Mouse (Mus musculus) CH12.LX (cell line): ENCODE data around the gene Zc3hav1. TPM values are rescaled to one million over a fixed set of nuclear protein-coding genes. Genes with fewer than 3 reads are reported as not detected.
A peak's percentile ranks its signal among the peaks of the same experiment; 100 is the strongest.

ENCODE experiments used
- DNase-seq: peaks from one replicate; pipeline ENCODE4 v3.0.0-alpha.2; 2013; ENCODE audit errors: extremely low read depth
- H3K27ac ChIP-seq: 2 replicates; pipeline ENCODE4 v1.5.1; 2012; ENCODE audit warnings: low read depth, mild to moderate bottlenecking, control low read depth, moderate library complexity; ENCODE audit not compliant: insufficient read depth
- H3K27me3 ChIP-seq: replicated peaks from 2 replicates; pipeline ENCODE3; 2012; ENCODE audit warnings: inconsistent platforms
- H3K36me3 ChIP-seq, 2 experiments: replicated peaks in 1 of 2; 2 replicates each; pipeline versions ENCODE3 to v1.6.1; 2012; ENCODE audit warnings: inconsistent platforms in 1 of 2, low read length in 1 of 2, mild to moderate bottlenecking in 1 of 2, mixed read lengths in 1 of 2, moderate library complexity in 1 of 2; ENCODE audit not compliant: control insufficient read depth in 1 of 2, insufficient read depth in 1 of 2
- H3K4me1 ChIP-seq, 2 experiments: 2 replicates each; pipeline ENCODE4 v1.6.1; 2012; ENCODE audit warnings: inconsistent platforms in 1 of 2, moderate library complexity in 1 of 2; ENCODE audit not compliant: insufficient read depth in 2 of 2, control insufficient read depth in 1 of 2
- H3K4me2 ChIP-seq: 2 replicates; pipeline ENCODE4 v1.6.1; 2012; ENCODE audit warnings: low read depth, mild to moderate bottlenecking, control low read depth; ENCODE audit not compliant: poor library complexity, insufficient read depth, severe bottlenecking
- H3K4me3 ChIP-seq, 3 experiments: fragments of 150-350 bp in 1 of 3; sonication (generic) in 1 of 3; replicated peaks in 1 of 3; 2 replicates each; pipeline versions ENCODE3 to v1.5.1; 2011 to 2012; ENCODE audit warnings: low read depth in 2 of 3, low read length in 2 of 3, mild to moderate bottlenecking in 2 of 3, moderate library complexity in 2 of 3, control low read depth in 1 of 3, improper control_type of control experiment in 1 of 3, inconsistent platforms in 1 of 3, mixed read lengths in 1 of 3; ENCODE audit not compliant: poor library complexity in 1 of 3
- H3K79me2 ChIP-seq: replicated peaks from 2 replicates; pipeline ENCODE4 v1.6.1; 2012; ENCODE audit warnings: mild to moderate bottlenecking, moderate library complexity; ENCODE audit not compliant: control insufficient read depth, poor library complexity, insufficient read depth, severe bottlenecking; ENCODE audit errors: extremely low read depth
- H3K9ac ChIP-seq: 2 replicates; pipeline ENCODE4 v1.6.1; 2012; ENCODE audit warnings: low read depth, mild to moderate bottlenecking, control low read depth, moderate library complexity; ENCODE audit not compliant: insufficient read depth
- H3K9me3 ChIP-seq: replicated peaks from 2 replicates; pipeline ENCODE3; 2012; ENCODE audit warnings: low read length, inconsistent platforms, mixed read lengths
- CTCF ChIP-seq, 2 experiments: IDR thresholded peaks in 1 of 2; conservative IDR thresholded peaks in 1 of 2; 2 replicates each; pipeline ENCODE4 v1.5.1; 2011 to 2012; ENCODE audit warnings: low read depth in 2 of 2, low read length in 2 of 2, improper control_type of control experiment in 1 of 2, inconsistent platforms in 1 of 2, mild to moderate bottlenecking in 1 of 2, moderate library complexity in 1 of 2
- IRF4 ChIP-seq: IDR thresholded peaks from 2 replicates; pipeline ENCODE4 v1.6.1; 2014; ENCODE audit warnings: low read depth, mild to moderate bottlenecking, inconsistent platforms, low read length, improper control_type of control experiment
- KAT2A ChIP-seq: IDR thresholded peaks from 2 replicates; pipeline ENCODE4 v1.6.1; 2012; ENCODE audit warnings: low read length, improper control_type of control experiment, inconsistent platforms; ENCODE audit not compliant: insufficient replicate concordance
- MAX ChIP-seq: IDR thresholded peaks from 2 replicates; pipeline ENCODE4 v1.6.1; 2011; ENCODE audit warnings: low read length, improper control_type of control experiment
- MXI1 ChIP-seq: IDR thresholded peaks from 2 replicates; pipeline ENCODE4 v1.6.1; 2011; ENCODE audit warnings: mild to moderate bottlenecking, low read depth, low read length, improper control_type of control experiment
- NELFE ChIP-seq: IDR thresholded peaks from 2 replicates; pipeline ENCODE4 v1.6.1; 2011; ENCODE audit warnings: low read depth, low read length, improper control_type of control experiment
- NRF1 ChIP-seq: IDR thresholded peaks from 2 replicates; pipeline ENCODE4 v1.6.1; 2014; ENCODE audit warnings: low read depth, mild to moderate bottlenecking, inconsistent platforms, low read length, improper control_type of control experiment, moderate library complexity
- PAX5 ChIP-seq: IDR thresholded peaks from 2 replicates; pipeline ENCODE4 v1.6.1; 2012; ENCODE audit warnings: low read length, inconsistent platforms, mixed read lengths
- RAD21 ChIP-seq: IDR thresholded peaks from 2 replicates; pipeline ENCODE4 v1.6.1; 2011; ENCODE audit warnings: low read depth, mild to moderate bottlenecking, low read length, improper control_type of control experiment, moderate library complexity
- RCOR1 ChIP-seq: conservative IDR thresholded peaks from 2 replicates; pipeline ENCODE4 v1.6.1; 2012; ENCODE audit warnings: low read depth, mild to moderate bottlenecking, inconsistent platforms, low read length, improper control_type of control experiment
- SMC3 ChIP-seq: IDR thresholded peaks from 2 replicates; pipeline ENCODE4 v1.6.1; 2011; ENCODE audit warnings: low read depth, low read length, improper control_type of control experiment
- USF1 ChIP-seq: IDR thresholded peaks from 2 replicates; pipeline ENCODE4 v1.6.1; 2014; ENCODE audit warnings: low read depth, mild to moderate bottlenecking, inconsistent platforms, low read length, improper control_type of control experiment
- USF2 ChIP-seq: conservative IDR thresholded peaks from 2 replicates; pipeline ENCODE4 v1.6.1; 2011; ENCODE audit warnings: low read depth, low read length, improper control_type of control experiment
- dilution Hi-C: fragments of 300-500 bp; cut with MboI; formaldehyde crosslinking; loops from 2 replicates; pipeline ENCODE4 v1.14.3; 2020; ENCODE audit warnings: low sequenced_read_pairs; ENCODE audit not compliant: extremely low pct_unique_long_range_greater_than_20kb, extremely low pct_ligation_motif_present
- in situ Hi-C: fragments of 300-500 bp; cut with MboI; formaldehyde crosslinking; loops from 3 replicates; pipeline ENCODE4 v1.14.3; 2019; ENCODE audit warnings: low sequenced_read_pairs, low pct_ligation_motif_present, low pct_unique_long_range_greater_than_20kb, mixed read lengths
- polyA plus RNA-seq: library from polyadenylated mRNA; unstranded; fragments of >175 nt; gene quantifications from 2 replicates; pipeline ENCODE4 v1.2.1, GENCODE M21; 2012; ENCODE audit warnings: low read depth; ENCODE audit not compliant: insufficient read length
- total RNA-seq, 2 experiments: library from RNA; depleted of rRNA; stranded (reverse); fragments of 300-350 nt in 1 of 2; fragments of >200 nt in 1 of 2; gene quantifications; 2 replicates each; pipeline ENCODE4 v1.2.3; 2012 to 2014

Gene Zc3hav1
- total and polyA plus RNA-seq, 3 experiments, result 49.8 to 68.7 (median 58.1) TPM

GRCm38 (mm10) chr6:38326596-38326995 lies 27.8 kb downstream of the Zc3hav1 start:
- H3K4me3 ChIP-seq, result no peak overlapping the region
- no peak for DNase-seq
- H3K9ac ChIP-seq, result no peak overlapping the region
- in situ Hi-C loops, result no loop called here
- no peak for TF ChIP-seq NRF1
- peak; percentile 49 for TF ChIP-seq SMC3
- peak; percentile 44 for TF ChIP-seq RAD21
- no peak for TF ChIP-seq RCOR1
- peak; percentile 60 to 71 for TF ChIP-seq CTCF (conservative IDR thresholded peaks at IDR 0.05 in 1 of 2, IDR thresholded peaks at IDR 0.05 in 1 of 2; ENCODE audit: low read depth in 2 of 2, low read length in 2 of 2)
- TF ChIP-seq IRF4, result no peak
- TF ChIP-seq MXI1, result no peak
- TF ChIP-seq PAX5, result no peak
- TF ChIP-seq NELFE, result no peak
- peaks cover 10% of the 10 kb centered on the region for H3K9me3 ChIP-seq
- no peaks in the 10 kb centered on the region for H3K79me2 ChIP-seq
- no peak overlapping the region for H3K27ac ChIP-seq
- H3K36me3 ChIP-seq, result peaks cover 76 to 81% of the 10 kb centered on the region in 2 experiments
- H3K4me1 ChIP-seq, result no peaks in the 10 kb centered on the region
- no peaks in the 10 kb centered on the region for H3K27me3 ChIP-seq
- dilution Hi-C loops, result no loop called here
- H3K4me2 ChIP-seq, result no peak overlapping the region

DNA sequence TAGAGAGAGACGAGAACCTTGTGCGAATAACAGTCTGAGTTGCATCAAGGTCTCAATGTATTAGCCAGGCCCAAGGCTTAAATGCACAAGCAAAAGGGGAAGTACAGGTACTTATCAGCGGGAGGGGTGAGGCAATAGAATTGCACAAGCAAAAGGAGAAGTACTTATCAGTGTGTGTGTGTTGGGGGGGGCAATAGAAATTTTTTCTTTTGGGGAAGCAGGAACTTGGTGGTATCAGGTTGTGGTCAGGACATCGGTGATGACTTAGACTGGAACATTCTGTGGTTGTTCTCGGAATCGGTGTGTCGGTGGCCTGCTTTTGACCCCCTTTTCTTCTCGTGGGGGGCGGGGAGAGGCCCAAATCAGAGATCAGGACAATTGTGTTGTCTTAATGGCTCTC lies 33.8 kb downstream of the Zc3hav1 start:
- in situ Hi-C loops (no loop called here), dilution Hi-C loops (no loop called here)
- H3K4me3 ChIP-seq, result no peak overlapping the region
- H3K79me2 ChIP-seq, result peaks cover 4% of the 10 kb centered on the region; the same call in 1 of the 2 replicates
- H3K27me3 ChIP-seq, result no peaks in the 10 kb centered on the region
- H3K36me3 ChIP-seq, result peaks cover 85 to 92% of the 10 kb centered on the region in 2 experiments
- no peak for DNase-seq
- H3K9ac ChIP-seq, result no peak overlapping the region
- H3K4me2 ChIP-seq, result no peak overlapping the region
- H3K9me3 ChIP-seq, result peaks cover 29% of the 10 kb centered on the region
- H3K27ac ChIP-seq, result no peak overlapping the region
- peaks cover 0 to 4% of the 10 kb centered on the region in 2 experiments; a peak in 1 of 4 replicates for H3K4me1 ChIP-seq
- no peak for TF ChIP-seq MAX
- no peak for TF ChIP-seq KAT2A
- TF ChIP-seq USF1, result no peak
- no peak for TF ChIP-seq USF2

DNA sequence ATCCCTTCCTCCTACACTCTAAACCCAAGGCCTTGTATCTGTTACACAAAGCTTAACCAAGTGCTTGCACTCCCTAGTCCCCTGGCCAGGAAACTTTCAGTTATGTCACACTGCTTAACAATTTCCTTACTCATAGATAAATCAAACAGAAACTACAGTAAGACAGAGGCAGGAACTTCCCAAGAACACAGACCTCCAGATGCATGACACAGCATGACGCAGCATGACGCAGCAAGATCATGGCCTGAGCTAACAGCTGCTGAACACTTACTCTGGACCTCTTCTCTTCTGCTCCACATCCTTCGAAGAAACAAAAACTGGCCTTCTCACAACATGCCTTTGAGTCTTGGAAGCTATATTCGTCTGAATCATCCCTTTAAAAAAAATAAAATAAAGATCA lies 38.4 kb downstream of the Zc3hav1 start:
- H3K36me3 ChIP-seq, result peaks cover 82 to 92% of the 10 kb centered on the region in 2 experiments
- TF ChIP-seq IRF4, result no peak
- TF ChIP-seq RCOR1, result no peak
- in situ Hi-C loops, result no loop called here
- H3K9me3 ChIP-seq, result peaks cover 13% of the 10 kb centered on the region
- no peak overlapping the region for H3K9ac ChIP-seq
- H3K27me3 ChIP-seq, result no peaks in the 10 kb centered on the region
- no peak overlapping the region for H3K4me3 ChIP-seq
- peaks cover 0 to 4% of the 10 kb centered on the region in 2 experiments; a peak in 1 of 4 replicates for H3K4me1 ChIP-seq
- H3K79me2 ChIP-seq, result peaks cover 4% of the 10 kb centered on the region
- dilution Hi-C loops, result no loop called here
- no peak overlapping the region for H3K4me2 ChIP-seq
- DNase-seq, result no peak
- H3K27ac ChIP-seq, result no peak overlapping the region
